Mouse (Mus musculus): ENCODE data around the gene Prkcq.

DNA sequence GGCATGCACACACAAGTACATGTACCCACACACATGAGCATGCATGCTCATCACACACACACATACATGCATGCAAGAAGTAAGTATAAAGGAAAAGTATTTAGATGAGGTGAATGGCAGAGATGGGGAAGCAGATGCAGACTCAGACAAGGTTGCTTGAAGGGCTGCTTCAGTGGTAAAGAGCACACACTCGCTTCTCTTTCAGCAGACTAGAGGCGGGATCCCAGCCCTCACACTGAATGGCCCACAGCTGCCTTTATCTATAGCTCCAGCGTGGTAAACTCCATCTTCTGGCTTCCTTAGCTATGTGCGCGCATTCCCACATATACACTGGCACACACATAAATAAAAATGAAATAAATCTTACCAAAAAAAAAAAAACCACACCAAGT, 53.6 kb downstream of the Prkcq start:
- TF ChIP-seq CTCF (IDR thresholded peaks at IDR 0.05; ENCODE audit: borderline replicate concordance, control insufficient read depth, extremely low read depth, insufficient read depth, low read length, poor library complexity) (no peak), POLR2A (IDR thresholded peaks at IDR 0.05; ENCODE audit: control insufficient read depth, extremely low read depth, insufficient read depth, low read length, poor library complexity) (no peak)

Measured in thymus, adult 2 months (tissue).